In genomic region chr7:132475069-132475468, GRCm38 (mm10) we compare ENCODE assay signal across 9 mouse cellular contexts.
A peak's percentile ranks its signal among the peaks of the same experiment; 100 is the strongest.
DNase-seq lines count a peak whose midpoint lies in the region; ATAC-seq lines count a peak whose summit lies in the region.
"Had no signal": no experiment of that assay in that cellular context is flagged by ENCODE, and none has a peak within 500 bp of the region (broad histone marks: within the 10 kb centered on the region; RNA-seq: fewer than 3 reads in every experiment).

No protein-coding gene starts in this region.

- ATAC-seq in hindbrain, embryonic 14.5 days (ENCODE audit: low FRiP score) = no peak

- intact Hi-C loops in heart, postnatal 36 days (cut with DNase I) = loop anchor here (1.0 to 5.0 kb wide), 4 partner anchors 76 to 578 kb away; no protein-coding TSS in a partner anchor

- no peak overlapping the region for H3K4me2 ChIP-seq in hindbrain, embryonic 14.5 days (replicated peaks)
- H3K4me2 ChIP-seq: midbrain, embryonic 12.5 days had no signal

- H3K9me3 ChIP-seq in hindbrain, embryonic 10.5 days = no peaks in the 10 kb centered on the region
- H3K9me3 ChIP-seq in hindbrain, embryonic 14.5 days (ENCODE audit: control insufficient read depth, low read length) = no peaks in the 10 kb centered on the region
- H3K9me3 ChIP-seq: midbrain, embryonic 12.5 days had no signal

- 25% methylated on average over 5 of the region's 5 CpGs for WGBS in hindbrain, embryonic 10.5 days
- WGBS in hindbrain, embryonic 14.5 days = 22% methylated on average over 5 of the region's 5 CpGs

- DNase-seq in hindbrain, embryonic 10.5 days (ENCODE audit: low spot score) = peak; percentile 66
- DNase-seq in hindbrain, embryonic 14.5 days (ENCODE audit: low spot score) = no peak
- DNase-seq in adrenal gland, adult (ENCODE audit: inconsistent age in 2 of 2, low spot score in 1 of 2) = peak; percentile 63 to 89
- DNase-seq in embryo, embryonic 10 days (ENCODE audit: low spot score) = peak; percentile 76
- peak; percentile 63 to 74 for DNase-seq in heart, postnatal 36 days
- peak; percentile 62 for DNase-seq in left cerebral cortex, adult 11 months (ENCODE audit: low spot score)
- DNase-seq in lung, postnatal 4 days = peak; percentile 58 to 80
- peak; percentile 59 to 65 for DNase-seq in spleen, postnatal 36 days (ENCODE audit: low spot score in 2 of 2)

- H3K4me1 ChIP-seq in hindbrain, embryonic 10.5 days (replicated peaks) = peaks cover 26% of the 10 kb centered on the region
- H3K4me1 ChIP-seq in hindbrain, embryonic 14.5 days (replicated peaks; ENCODE audit: control insufficient read depth, insufficient read depth, low read length) = peaks cover 11% of the 10 kb centered on the region

- H3K4me3 ChIP-seq in hindbrain, embryonic 10.5 days = no peak overlapping the region
- H3K4me3 ChIP-seq in hindbrain, embryonic 14.5 days (replicated peaks; ENCODE audit: low read length) = no peak overlapping the region
- H3K4me3 ChIP-seq: midbrain, embryonic 12.5 days had no signal

- H3K27me3 ChIP-seq in hindbrain, embryonic 10.5 days (ENCODE audit: insufficient read depth, poor library complexity, severe bottlenecking) = 0 out of 2 replicates have a peak, but pooled peaks cover 3% of the 10 kb centered on the region
- no peaks in the 10 kb centered on the region for H3K27me3 ChIP-seq in hindbrain, embryonic 14.5 days (ENCODE audit: control insufficient read depth, insufficient read depth, low read length)

- H3K27ac ChIP-seq in hindbrain, embryonic 10.5 days = peak overlapping the region; percentile 13; the same call in 1 of the 2 replicates
- no peak overlapping the region for H3K27ac ChIP-seq in hindbrain, embryonic 14.5 days
- H3K27ac ChIP-seq: midbrain, embryonic 12.5 days had no signal

- no peaks in the 10 kb centered on the region for H3K36me3 ChIP-seq in hindbrain, embryonic 10.5 days
- H3K36me3 ChIP-seq in hindbrain, embryonic 14.5 days (replicated peaks; ENCODE audit: control insufficient read depth, insufficient read depth) = no peaks in the 10 kb centered on the region
- H3K36me3 ChIP-seq: midbrain, embryonic 12.5 days had no signal

- H3K9ac ChIP-seq in hindbrain, embryonic 14.5 days = no peak overlapping the region
- H3K9ac ChIP-seq: midbrain, embryonic 12.5 days had no signal
